Mouse (Mus musculus): ENCODE results near the gene Capn3.

Capn3 gene

GRCm38 (mm10) chr2:120481921-120482320 is 26.1 kb downstream of the Capn3 start:
- no peak for DNase-seq (ENCODE audit: low read depth, low spot score)

- DNase-seq (ENCODE audit: low read depth, low spot score): no peak
Measured at GRCm38 (mm10) chr2:120482506-120483389, 26.9 kb downstream of the Capn3 start.

GRCm38 (mm10) chr2:120484241-120484640 is 28.4 kb downstream of the Capn3 start:
- DNase-seq (ENCODE audit: low read depth, low spot score): no peak

GRCm38 (mm10) chr2:120493254-120493653 is 37.4 kb downstream of the Capn3 start:
- DNase-seq (ENCODE audit: low read depth, low spot score): no peak

GRCm38 (mm10) chr2:120496511-120496910 is 40.7 kb downstream of the Capn3 start:
- no peak for DNase-seq (ENCODE audit: low read depth, low spot score)

GRCm38 (mm10) chr2:120499971-120500471 is 44.2 kb downstream of the Capn3 start:
- no peak for DNase-seq (ENCODE audit: low read depth, low spot score)

- no peak for DNase-seq (ENCODE audit: low read depth, low spot score)
Measured at GRCm38 (mm10) chr2:120501136-120501918, 45.5 kb downstream of the Capn3 start.

- no peak for DNase-seq (ENCODE audit: low read depth, low spot score)
Measured at GRCm38 (mm10) chr2:120501931-120502604, 46.2 kb downstream of the Capn3 start.

- DNase-seq (ENCODE audit: low read depth, low spot score): no peak
Measured at GRCm38 (mm10) chr2:120502605-120502990, 46.8 kb downstream of the Capn3 start.

GRCm38 (mm10) chr2:120503094-120503493 is 47.3 kb downstream of the Capn3 start:
- DNase-seq (ENCODE audit: low read depth, low spot score): no peak

- no peak for DNase-seq (ENCODE audit: low read depth, low spot score)
Measured at GRCm38 (mm10) chr2:120503992-120504391, 48.2 kb downstream of the Capn3 start.

GRCm38 (mm10) chr2:120514181-120514580 is 58.4 kb downstream of the Capn3 start:
- DNase-seq (ENCODE audit: low read depth, low spot score): no peak

GRCm38 (mm10) chr2:120518547-120519210 is 62.9 kb downstream of the Capn3 start:
- DNase-seq (ENCODE audit: low read depth, low spot score): no peak

GRCm38 (mm10) chr2:120526771-120527170 is 71.0 kb downstream of the Capn3 start:
- DNase-seq (ENCODE audit: low read depth, low spot score): no peak

GRCm38 (mm10) chr2:120529531-120529930 is 73.7 kb downstream of the Capn3 start:
- DNase-seq (ENCODE audit: low read depth, low spot score): no peak

GRCm38 (mm10) chr2:120531223-120531622 is 75.4 kb downstream of the Capn3 start:
- no peak for DNase-seq (ENCODE audit: low read depth, low spot score)

- no peak for DNase-seq (ENCODE audit: low read depth, low spot score)
Measured at GRCm38 (mm10) chr2:120539333-120539732, 83.5 kb downstream of the Capn3 start.

GRCm38 (mm10) chr2:120539778-120540208 is 84.0 kb downstream of the Capn3 start:
- no peak for DNase-seq (ENCODE audit: low read depth, low spot score)

GRCm38 (mm10) chr2:120544732-120545131 is 88.9 kb downstream of the Capn3 start:
- DNase-seq (ENCODE audit: low read depth, low spot score): no peak
